Mouse (Mus musculus): ENCODE measurements around the gene Cacna1d.
A peak's percentile ranks its signal among the peaks of the same experiment; 100 is the strongest.

- TF ChIP-seq CTCF (IDR thresholded peaks at IDR 0.05; ENCODE audit: low read depth) (0 out of 2 replicates have a peak, but pooled peaks have one; percentile 9), EP300 (IDR thresholded peaks at IDR 0.05; ENCODE audit: low read depth) (no peak)
Observed at GRCm38 (mm10) chr14:30048049-30048448, 443.2 kb downstream of the Cacna1d start.

Data from heart, postnatal 0 days (tissue).